Mouse (Mus musculus): ENCODE results near the gene Ssu2.

- TF ChIP-seq CTCF (IDR thresholded peaks at IDR 0.05; ENCODE audit: extremely low read depth, insufficient read depth, low read length), result no peak
- TF ChIP-seq POLR2A (IDR thresholded peaks at IDR 0.05; ENCODE audit: extremely low read depth, insufficient read depth, low read length), result no peak
Observed at GRCm38 (mm10) chr6:112401953-112402683, 14.3 kb upstream of the Ssu2 start.

Measured in cortical plate, adult 2 months (tissue).